Mouse (Mus musculus) G1E (cell line): ENCODE measurements around the gene Nectin2.

Source experiments
- CTCF ChIP-seq: IDR thresholded peaks from 2 replicates; pipeline ENCODE4 v1.5.1; 2012; ENCODE audit warnings: low read depth, low read length, inconsistent platforms, mixed read lengths
- GATA1 ChIP-seq: IDR thresholded peaks from 2 replicates; pipeline ENCODE4 v1.6.1; 2012; ENCODE audit warnings: borderline replicate concordance, low read length, inconsistent platforms, mixed read lengths
- GATA2 ChIP-seq: IDR thresholded peaks from 2 replicates; pipeline ENCODE4 v1.6.1; 2012; ENCODE audit warnings: low read depth, low read length, inconsistent platforms, borderline replicate concordance
- POLR2AphosphoS5 ChIP-seq: IDR thresholded peaks from 2 replicates; pipeline ENCODE4 v1.6.1; 2012; ENCODE audit warnings: low read depth, low read length, inconsistent platforms; ENCODE audit not compliant: insufficient replicate concordance
- TAL1 ChIP-seq: conservative IDR thresholded peaks from 2 replicates; pipeline ENCODE4 v1.6.1; 2012; ENCODE audit warnings: low read depth, low read length, inconsistent platforms, mixed read lengths

- TF ChIP-seq CTCF (no peak), GATA1 (no peak), TAL1 (no peak), POLR2AphosphoS5 (no peak), GATA2 (no peak)
Measured at GRCm38 (mm10) chr7:19693421-19693820, 56.9 kb downstream of the Nectin2 start.
